Mouse (Mus musculus) heart, embryonic 11.5 days (tissue): ENCODE measurements around the gene Mbtps1. TPM values are rescaled to one million over a fixed set of nuclear protein-coding genes. Genes with fewer than 3 reads are reported as not detected.

Source experiments
- ATAC-seq: fragments of 200-750 bp; cut with Nextera tagmentation; replicated peaks from 2 replicates; pipeline ENCODE4 v1.8.0; 2017; ENCODE audit warnings: moderate library complexity; ENCODE audit not compliant: insufficient number of reproducible peaks, low FRiP score, low TSS enrichment
- H3K27ac ChIP-seq: fragments of 300-500 bp; sonication (generic); 2 replicates; pipeline ENCODE4 v1.5.1; 2014; ENCODE audit warnings: mild to moderate bottlenecking, low read depth, low read length
- H3K27me3 ChIP-seq: fragments of 300-500 bp; sonication (generic); 2 replicates; pipeline ENCODE4 v1.6.1; 2014; ENCODE audit warnings: mild to moderate bottlenecking, low read length, mixed read lengths; ENCODE audit not compliant: control insufficient read depth, insufficient read depth
- H3K36me3 ChIP-seq: fragments of 300-500 bp; sonication (generic); 2 replicates; pipeline ENCODE4 v1.6.1; 2014; ENCODE audit warnings: mild to moderate bottlenecking, low read length, moderate library complexity, mixed read lengths; ENCODE audit not compliant: control insufficient read depth, insufficient read depth
- H3K4me1 ChIP-seq: fragments of 300-500 bp; sonication (generic); 2 replicates; pipeline ENCODE4 v1.6.1; 2014; ENCODE audit warnings: low read length; ENCODE audit not compliant: control insufficient read depth, insufficient read depth
- H3K4me2 ChIP-seq: fragments of 300-500 bp; sonication (generic); 2 replicates; pipeline ENCODE4 v1.6.1; 2014; ENCODE audit warnings: mild to moderate bottlenecking, moderate library complexity
- H3K4me3 ChIP-seq: fragments of 300-500 bp; sonication (generic); 2 replicates; pipeline ENCODE4 v1.5.1; 2014; ENCODE audit warnings: low read depth, low read length
- H3K9ac ChIP-seq: fragments of 300-500 bp; sonication (generic); 2 replicates; pipeline ENCODE4 v1.6.1; 2014; ENCODE audit warnings: mild to moderate bottlenecking, low read depth, low read length, moderate library complexity
- H3K9me3 ChIP-seq: fragments of 300-500 bp; sonication (generic); replicated peaks from 2 replicates; pipeline ENCODE4 v1.6.1; 2016; ENCODE audit warnings: low read length; ENCODE audit not compliant: control insufficient read depth
- WGBS: fragments of 180-500 bp; shearing (Covaris S2); extraction: QIAGEN DNeasy Blood & Tissue Kit; methylation state at CpG from one replicate; pipeline ENCODE4 v1.1.7; 2014; ENCODE audit not compliant: insufficient replicate concordance; 5-methylcytosine and 5-hydroxymethylcytosine counted together
- polyA plus RNA-seq: library from polyadenylated mRNA; unstranded; fragments of >200 nt; fragmentation: Nextera tagmentation; extraction: Ambion mirVana; gene quantifications from 2 replicates; pipeline ENCODE4 v1.2.1, GENCODE M21; 2014

Gene Mbtps1
- polyA plus RNA-seq, 1 experiment from 2014 or later: 63.6 TPM

DNA sequence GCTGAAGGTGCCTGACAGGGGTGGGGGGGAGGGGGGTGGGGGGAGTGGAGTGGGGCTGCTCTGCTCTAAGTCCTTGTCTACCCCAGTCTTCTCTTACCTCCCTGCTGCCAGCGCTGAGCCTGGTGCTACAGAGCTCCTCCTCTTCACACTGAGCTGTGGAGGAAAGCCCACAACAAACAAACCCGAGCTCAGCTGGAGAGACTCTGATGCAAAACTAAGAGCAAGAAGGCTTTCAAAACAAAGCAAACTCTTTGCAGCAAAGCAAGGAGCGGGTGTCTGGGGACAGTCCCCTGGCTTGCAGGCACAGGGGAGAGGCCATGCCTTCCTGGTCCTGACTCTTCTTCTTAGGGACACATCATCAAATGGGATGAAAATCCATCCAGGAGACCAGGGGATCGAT lies 11.3 kb upstream of the Mbtps1 start:
- peaks cover 8% of the 10 kb centered on the region for H3K36me3 ChIP-seq
- no peak overlapping the region for H3K9ac ChIP-seq
- no peak overlapping the region for H3K27ac ChIP-seq
- no peak for ATAC-seq
- H3K4me3 ChIP-seq: no peak overlapping the region
- H3K4me1 ChIP-seq: 0 out of 2 replicates have a peak, but pooled peaks cover 6% of the 10 kb centered on the region
- H3K4me2 ChIP-seq: no peak overlapping the region; the same call in 1 of the 2 replicates
- no peaks in the 10 kb centered on the region for H3K9me3 ChIP-seq
- peaks cover 3% of the 10 kb centered on the region; the same call in 1 of the 2 replicates for H3K27me3 ChIP-seq
- WGBS: 40% methylated on average over 4 of the region's 4 CpGs

GRCm38 (mm10) chr8:119568951-119569350 lies 10.4 kb upstream of the Mbtps1 start:
- Histone ChIP-seq H3K4me1 (0 out of 2 replicates have a peak, but pooled peaks cover 3% of the 10 kb centered on the region), H3K9me3 (no peaks in the 10 kb centered on the region), H3K36me3 (peaks cover 8% of the 10 kb centered on the region), H3K9ac (no peak overlapping the region), H3K4me3 (no peak overlapping the region), H3K27me3 (peaks cover 3% of the 10 kb centered on the region; the same call in 1 of the 2 replicates), H3K27ac (no peak overlapping the region), H3K4me2 (no peak overlapping the region)
- 59% methylated on average over 7 of the region's 7 CpGs for WGBS
- ATAC-seq: no peak

- 85% methylated on average over 9 of the region's 9 CpGs for WGBS
- H3K4me3 ChIP-seq: no peak overlapping the region
These were observed 9.7 kb upstream of the Mbtps1 start for GRCm38 (mm10) chr8:119568251-119568650.

GRCm38 (mm10) chr8:119566367-119566766 lies 7.8 kb upstream of the Mbtps1 start:
- Histone ChIP-seq H3K27me3 (no peaks in the 10 kb centered on the region), H3K4me1 (no peaks in the 10 kb centered on the region), H3K4me3 (no peak overlapping the region), H3K9me3 (no peaks in the 10 kb centered on the region), H3K27ac (no peak overlapping the region), H3K36me3 (peaks cover 16% of the 10 kb centered on the region), H3K4me2 (no peak overlapping the region), H3K9ac (no peak overlapping the region)
- WGBS: 67% methylated on average over 11 of the region's 11 CpGs
- no peak for ATAC-seq

More at GRCm38 (mm10) chr8:119568251-119568650, 9.7 kb upstream of the Mbtps1 start:
- ATAC-seq: no peak
- Histone ChIP-seq H3K9me3 (no peaks in the 10 kb centered on the region), H3K4me1 (no peaks in the 10 kb centered on the region), H3K4me2 (no peak overlapping the region), H3K27ac (no peak overlapping the region), H3K27me3 (peaks cover 3% of the 10 kb centered on the region; the same call in 1 of the 2 replicates), H3K36me3 (peaks cover 13% of the 10 kb centered on the region), H3K9ac (no peak overlapping the region)

DNA sequence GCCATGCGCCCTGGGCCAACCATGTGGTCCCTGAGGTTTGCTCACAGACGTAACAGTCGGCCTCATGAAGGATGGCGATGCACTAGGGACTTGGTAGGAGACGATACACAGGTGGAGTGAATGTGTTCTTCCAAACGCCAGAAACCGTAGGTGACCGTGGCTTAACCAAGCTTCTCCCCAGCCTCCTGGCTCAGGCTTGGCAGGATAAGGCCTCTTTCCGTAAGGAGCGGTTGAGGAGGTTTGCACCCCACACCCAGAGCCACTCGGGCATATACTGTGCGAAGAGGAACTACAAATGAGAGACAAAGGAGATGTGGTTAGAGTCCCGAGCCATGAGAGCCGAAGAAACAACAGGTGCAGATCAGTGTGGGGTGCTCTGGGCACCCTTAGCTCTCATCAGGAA lies 5.3 kb upstream of the Mbtps1 start:
- no peak for ATAC-seq
- H3K36me3 ChIP-seq: peaks cover 16% of the 10 kb centered on the region

DNA sequence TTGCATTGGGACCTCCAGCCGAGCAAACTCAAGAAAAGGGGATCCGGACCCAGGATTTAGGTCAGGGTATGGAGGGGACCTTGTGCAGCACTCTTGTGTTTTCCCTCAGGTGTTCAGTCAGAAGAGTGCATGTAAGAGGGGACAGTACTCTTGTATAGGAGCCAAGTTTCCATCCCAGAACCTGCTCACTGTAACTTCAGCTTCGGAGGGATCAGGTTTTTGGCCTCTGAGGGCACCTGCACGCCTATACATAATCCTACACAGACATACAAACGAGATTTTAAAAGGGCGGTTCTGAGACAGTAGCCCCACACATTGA lies 826 bp upstream of the Mbtps1 start:
- H3K4me1 ChIP-seq: peaks cover 19% of the 10 kb centered on the region
- H3K4me2 ChIP-seq: peak overlapping the region; percentile 73
- 0 out of 2 replicates have a peak overlapping the region, but pooled peaks have one; percentile 86 for H3K27ac ChIP-seq
- no peak overlapping the region; the same call in 1 of the 2 replicates for H3K4me3 ChIP-seq
- WGBS: 79% methylated on average over 6 of the region's 6 CpGs
- no peak for ATAC-seq
- H3K36me3 ChIP-seq: peaks cover 9% of the 10 kb centered on the region
- no peaks in the 10 kb centered on the region for H3K27me3 ChIP-seq
- no peak overlapping the region for H3K9ac ChIP-seq
- H3K9me3 ChIP-seq: no peaks in the 10 kb centered on the region

More for the DNA sequence above, 5.3 kb upstream of the Mbtps1 start:
- Histone ChIP-seq H3K4me1 (peaks cover 4% of the 10 kb centered on the region; the same call in 1 of the 2 replicates), H3K27ac (no peak overlapping the region), H3K4me2 (no peak overlapping the region), H3K27me3 (no peaks in the 10 kb centered on the region), H3K9me3 (no peaks in the 10 kb centered on the region), H3K4me3 (no peak overlapping the region), H3K9ac (no peak overlapping the region)
- 92% methylated on average over 14 of the region's 14 CpGs for WGBS

GRCm38 (mm10) chr8:119557821-119558602 lies 523 bp downstream of the Mbtps1 start:
- no peaks in the 10 kb centered on the region for H3K9me3 ChIP-seq
- H3K4me2 ChIP-seq: peak overlapping the region; percentile 88
- H3K4me1 ChIP-seq: peaks cover 23% of the 10 kb centered on the region
- peak overlapping the region; percentile 88 for H3K4me3 ChIP-seq
- peak overlapping the region; percentile 93 for H3K9ac ChIP-seq
- peaks cover 3% of the 10 kb centered on the region; the same call in 1 of the 2 replicates for H3K36me3 ChIP-seq
- no peaks in the 10 kb centered on the region for H3K27me3 ChIP-seq
- ATAC-seq: peak; percentile 87
- under 1% methylated on average over 54 of the region's 55 CpGs for WGBS
- H3K27ac ChIP-seq: peak overlapping the region; percentile 86

DNA sequence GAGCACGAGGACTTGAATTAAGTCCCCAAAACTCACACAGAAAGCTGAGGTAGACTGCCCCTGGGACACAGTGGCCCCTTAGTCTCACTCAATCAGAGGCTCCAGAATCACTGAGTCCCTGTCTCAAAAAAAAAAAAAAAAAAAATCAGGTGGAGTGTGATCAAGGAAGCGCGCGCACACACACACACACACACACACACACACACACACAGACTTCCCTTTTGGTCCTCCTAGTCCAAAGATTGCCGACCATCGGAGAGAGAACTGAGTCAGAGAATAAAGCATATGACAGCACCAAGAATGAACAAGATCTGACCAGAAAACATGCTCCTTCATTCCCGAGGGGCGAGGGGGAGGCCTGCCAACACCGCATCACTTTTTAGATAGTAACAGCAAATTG lies 1.4 kb downstream of the Mbtps1 start:
- peak overlapping the region; percentile 93 for H3K9ac ChIP-seq
- H3K27ac ChIP-seq: no peak overlapping the region
- 80% methylated on average over 9 of the region's 9 CpGs for WGBS
- H3K4me3 ChIP-seq: peak overlapping the region; percentile 88
- no peaks in the 10 kb centered on the region for H3K27me3 ChIP-seq
- ATAC-seq: no peak
- no peaks in the 10 kb centered on the region for H3K9me3 ChIP-seq
- H3K4me1 ChIP-seq: peaks cover 23% of the 10 kb centered on the region
- H3K36me3 ChIP-seq: no peaks in the 10 kb centered on the region; the same call in 1 of the 2 replicates
- peak overlapping the region; percentile 88 for H3K4me2 ChIP-seq
